Mouse (Mus musculus) olfactory bulb, adult 2 months (tissue): ENCODE data around the gene Gm13290.
"Not testable (repeated sequence)": the region's sequence is repeated elsewhere in the genome, so short reads cannot be mapped to it uniquely, and the experiment has no call there.

Source experiments
- CTCF ChIP-seq: fragments of 200-500 bp; IDR thresholded peaks from 2 replicates; pipeline ENCODE4 v1.5.1; 2012; ENCODE audit warnings: low read depth, mild to moderate bottlenecking, low read length, moderate library complexity; ENCODE audit not compliant: insufficient read depth
- POLR2A ChIP-seq: fragments of 200-500 bp; IDR thresholded peaks from 2 replicates; pipeline ENCODE4 v1.6.1; 2012; ENCODE audit warnings: mild to moderate bottlenecking, low read depth, low read length, moderate library complexity; ENCODE audit not compliant: insufficient read depth

GRCm38 (mm10) chr4:88782335-88782734, 8.7 kb downstream of the Gm13290 start:
- TF ChIP-seq CTCF, POLR2A: not testable (repeated sequence)
